Mouse (Mus musculus) brain, adult 2 months (tissue): Measurements from ENCODE around the gene Ushbp1.
"Not testable (repeated sequence)": the region's sequence is repeated elsewhere in the genome, so short reads cannot be mapped to it uniquely, and the experiment has no call there.

Experiments
- DNase-seq: peaks from one replicate; pipeline ENCODE4 v3.0.0; 2011; ENCODE audit warnings: low read depth, low spot score

The Ushbp1 gene

DNA sequence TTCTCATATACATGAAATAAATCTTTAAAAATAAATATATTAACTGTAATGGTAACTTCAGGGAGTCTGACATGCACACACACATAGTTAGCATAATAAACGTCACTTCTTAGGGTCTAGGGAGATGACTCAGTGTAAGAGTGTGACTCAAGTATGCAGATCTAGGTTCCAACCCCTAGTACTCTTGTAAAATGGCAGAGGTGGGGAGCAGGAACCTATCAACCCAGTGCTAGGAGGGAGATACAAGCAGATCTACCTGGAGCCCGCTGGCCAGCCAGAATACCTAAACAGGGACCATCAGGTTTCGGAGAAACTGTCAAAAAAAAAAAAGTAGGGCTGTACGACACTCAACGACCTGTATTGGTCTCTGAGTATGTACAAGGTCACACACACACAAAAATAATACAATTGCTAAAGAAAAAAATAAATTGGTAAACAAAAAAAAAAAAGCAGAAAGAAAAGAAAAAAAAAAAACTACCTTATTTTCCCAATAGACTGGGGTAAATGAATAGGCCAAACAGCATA, 24.8 kb downstream of the Ushbp1 start:
- DNase-seq: peak; percentile 42

DNA sequence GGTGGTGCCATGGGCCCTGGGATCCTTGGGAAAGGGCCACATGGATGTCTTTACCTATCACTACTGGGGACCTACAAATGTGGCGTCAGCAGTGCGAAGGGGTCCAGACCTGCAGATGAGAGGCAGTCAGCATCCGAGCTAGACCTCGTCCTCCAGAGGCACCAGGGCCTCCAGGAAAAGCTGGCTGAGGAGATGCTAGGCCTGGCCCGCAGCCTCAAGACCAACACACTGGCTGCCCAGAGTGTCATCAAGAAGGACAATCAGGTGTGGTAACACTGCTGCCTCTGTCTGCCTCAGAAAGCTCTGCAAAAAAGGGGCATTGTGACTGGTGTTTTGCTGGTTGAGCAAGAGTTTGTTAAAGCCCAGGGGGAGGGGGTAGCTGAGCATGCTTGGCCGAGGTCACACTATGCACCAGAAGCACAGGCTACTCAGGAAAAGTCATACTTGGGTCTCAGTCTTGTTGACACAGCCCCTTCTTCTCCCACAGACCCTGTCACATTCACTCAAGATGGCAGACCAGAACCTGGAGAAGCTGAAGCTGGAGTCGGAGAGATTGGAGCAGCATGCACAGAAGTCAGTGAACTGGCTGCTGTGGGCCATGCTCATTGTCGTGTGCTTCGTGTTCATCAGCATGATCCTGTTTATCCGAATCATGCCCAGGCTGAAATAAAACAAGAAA, 26.4 kb downstream of the Ushbp1 start:
- DNase-seq: no peak

DNA sequence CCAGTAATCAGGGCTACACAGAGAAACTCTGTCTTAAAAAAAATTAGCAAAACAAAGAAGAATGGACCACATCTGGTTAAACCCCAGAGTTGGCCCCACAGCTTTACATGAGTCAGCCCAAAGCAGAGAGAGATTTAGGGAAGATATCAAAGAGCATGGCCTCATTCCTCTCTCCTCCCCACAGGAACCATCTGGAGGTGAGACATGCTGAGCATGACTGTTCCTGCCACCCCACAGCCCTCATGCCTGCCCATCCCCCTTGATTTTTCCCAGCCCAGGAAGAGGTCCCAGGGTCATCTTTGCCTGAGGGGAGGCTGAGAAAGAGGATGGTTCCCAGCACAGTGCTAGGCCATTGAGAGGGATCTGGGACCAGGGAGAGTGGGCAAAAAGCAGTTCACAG, 27.2 kb downstream of the Ushbp1 start:
- DNase-seq: no peak

DNA sequence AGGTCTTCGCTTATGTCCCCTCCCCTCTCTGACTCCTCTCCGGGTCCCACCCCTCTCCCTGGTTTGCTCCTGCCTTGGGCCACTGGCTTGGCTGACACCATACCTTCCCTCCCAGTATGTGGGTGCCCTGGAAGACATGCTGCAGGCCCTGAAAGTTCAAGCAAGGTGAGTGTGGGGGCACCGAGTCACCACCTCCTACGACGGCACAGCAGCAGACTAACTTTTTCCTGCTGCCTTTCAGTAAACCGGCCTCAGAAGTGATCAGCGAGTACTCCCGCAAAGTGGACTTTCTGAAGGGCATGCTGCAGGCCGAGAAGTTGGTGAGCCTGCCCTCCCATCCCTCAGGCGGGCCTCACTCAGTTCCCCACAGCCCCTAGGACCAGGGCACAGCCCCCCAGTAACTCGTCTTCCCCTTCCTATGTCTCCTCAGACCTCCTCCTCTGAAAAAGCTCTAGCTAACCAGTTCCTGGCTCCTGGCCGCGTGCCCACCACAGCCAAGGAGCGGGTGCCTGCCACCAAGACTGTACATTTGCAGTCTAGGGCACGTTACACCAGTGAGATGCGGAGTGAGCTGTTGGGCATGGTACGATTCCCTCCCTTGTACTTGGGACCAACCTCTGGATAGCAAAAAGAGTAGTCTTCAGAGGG, 27.9 kb downstream of the Ushbp1 start:
- DNase-seq: no peak

DNA sequence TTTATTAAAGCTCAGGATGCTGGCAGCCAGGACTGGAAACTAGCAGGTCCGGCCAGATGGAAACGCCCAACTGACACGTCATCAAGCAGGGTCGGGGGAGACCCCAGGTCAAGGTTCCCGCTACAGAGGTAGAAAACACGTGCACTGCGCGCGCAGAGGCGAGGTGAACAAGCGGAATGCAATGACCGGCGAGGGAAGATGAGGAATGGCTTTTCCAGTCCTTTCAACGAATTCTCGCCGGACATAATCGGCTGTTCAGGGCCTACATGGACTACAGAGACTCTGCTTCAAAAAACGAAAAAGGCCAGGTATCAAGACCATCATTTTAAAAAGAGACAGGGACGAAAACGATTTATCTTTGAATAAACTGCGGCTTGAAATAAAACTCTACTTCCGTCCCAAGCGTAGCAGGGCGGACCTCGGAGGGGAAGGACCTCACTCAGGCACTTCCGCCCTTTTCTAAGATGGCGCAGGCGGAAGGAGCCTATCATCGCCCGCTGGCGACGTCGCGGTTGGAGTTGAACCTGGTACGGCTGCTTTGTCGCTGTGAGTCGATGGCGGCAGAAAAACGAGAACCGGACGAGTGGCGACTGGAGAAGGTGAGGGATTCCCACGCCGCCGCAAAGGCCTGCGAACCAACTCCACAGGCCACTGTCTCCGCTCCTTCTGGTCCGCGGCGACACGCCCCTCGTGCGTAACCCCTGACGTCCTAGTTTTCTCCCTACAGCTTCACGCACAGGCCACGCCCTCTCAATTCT, 28.7 kb downstream of the Ushbp1 start, which contains the start of gene Use1:
Gene Use1 (plus strand): TSS at position 78 of the 758 bp plus-strand sequence.
- DNase-seq: peak; percentile 98

DNA sequence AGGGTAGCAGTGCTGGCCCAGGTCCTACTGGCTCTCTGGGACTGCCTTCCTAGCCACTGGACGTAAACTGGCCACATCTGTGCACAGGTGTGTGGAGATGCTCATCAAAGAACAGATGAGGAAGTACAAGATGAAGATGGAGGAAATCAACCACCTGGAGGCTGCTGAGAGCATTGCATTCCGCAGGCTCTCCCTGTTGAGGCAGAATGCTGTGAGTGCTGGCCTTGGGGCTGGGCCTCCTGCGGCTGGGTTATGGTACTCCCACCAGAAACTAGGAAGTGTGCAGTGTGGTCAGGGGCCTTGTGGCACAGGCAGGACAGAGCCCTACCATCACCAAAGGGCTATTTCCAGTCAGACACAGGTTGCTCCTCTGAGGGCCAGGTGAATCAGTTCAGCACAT, 37.6 kb downstream of the Ushbp1 start:
- DNase-seq: no peak

DNA sequence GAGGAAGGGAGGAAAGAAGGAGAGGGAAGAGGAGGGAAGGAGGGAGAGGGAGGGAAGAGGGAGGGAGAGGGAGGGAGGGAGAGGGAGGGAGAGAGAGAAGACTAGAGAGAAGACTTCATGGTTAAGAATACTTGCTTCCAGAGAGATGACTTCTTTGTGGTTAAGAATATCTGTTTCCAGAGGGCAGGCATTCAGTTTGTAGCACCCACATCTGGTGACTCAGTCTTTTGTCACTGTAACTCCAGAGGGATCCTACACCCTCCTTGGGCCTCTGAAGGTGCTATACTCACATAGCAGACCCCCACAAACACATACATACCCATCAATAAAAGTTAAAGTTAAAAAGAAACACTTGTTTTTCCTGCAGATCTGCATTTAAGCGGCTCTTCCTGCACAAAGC, 44.1 kb downstream of the Ushbp1 start:
- DNase-seq: peak; percentile 26

DNA sequence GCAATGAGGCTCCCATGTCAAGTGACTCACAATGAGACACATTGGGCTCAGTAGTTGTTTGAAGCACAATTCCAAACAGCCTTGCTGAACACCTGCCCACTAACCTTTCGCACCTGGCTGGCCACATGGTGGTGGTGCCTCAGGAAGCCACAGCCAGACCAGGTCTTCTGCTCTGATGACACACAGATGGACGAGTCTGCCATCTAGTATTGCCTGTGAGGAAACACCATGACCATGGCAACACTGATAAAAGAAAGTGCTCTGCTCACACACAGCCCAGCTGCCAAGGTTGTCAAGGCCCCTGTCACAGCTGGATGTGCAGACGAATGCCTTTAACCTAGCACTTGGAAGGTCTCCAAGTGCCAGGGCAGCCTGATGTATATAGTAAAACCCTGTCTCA, 44.5 kb downstream of the Ushbp1 start:
- DNase-seq: no peak

DNA sequence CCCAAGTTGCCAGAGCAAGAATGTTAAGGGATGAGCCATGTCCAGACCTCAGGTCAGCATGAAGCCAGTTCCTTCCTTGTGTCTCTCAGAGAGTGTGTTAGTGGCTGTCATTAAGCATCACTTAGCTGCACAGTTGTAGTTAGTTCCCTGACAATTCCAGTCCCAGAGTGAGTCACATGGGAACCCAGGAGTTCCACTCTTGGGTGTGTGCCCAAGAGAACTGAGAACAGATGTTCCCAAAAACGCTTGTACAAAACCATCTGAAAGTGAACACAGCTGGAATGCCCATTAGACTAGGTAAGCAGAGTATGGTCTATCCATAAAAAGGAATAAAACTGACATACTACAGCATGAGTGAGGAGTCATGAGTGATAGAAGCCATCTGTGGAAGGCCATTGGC, 49.0 kb downstream of the Ushbp1 start:
- DNase-seq: no peak

DNA sequence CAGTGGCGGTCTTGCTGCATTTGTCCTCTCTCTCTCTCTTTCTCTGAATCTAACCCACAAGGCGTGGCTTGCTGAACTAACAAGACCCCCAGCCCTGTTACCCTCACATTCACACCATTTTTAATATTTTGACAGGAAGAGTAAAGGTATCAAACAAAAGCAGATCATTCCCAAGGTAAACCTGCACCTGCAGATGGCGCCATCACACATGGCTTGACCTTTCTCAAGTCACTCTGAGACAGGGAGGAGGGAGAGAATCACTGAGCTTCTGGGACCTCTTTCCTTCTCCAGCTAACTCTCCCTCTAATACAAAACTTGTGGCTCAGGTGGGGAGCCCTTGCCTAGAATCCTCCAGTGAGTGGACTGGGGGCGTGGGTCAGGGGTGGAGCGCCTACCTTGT, 55.0 kb downstream of the Ushbp1 start:
- peak; percentile 51 for DNase-seq

DNA sequence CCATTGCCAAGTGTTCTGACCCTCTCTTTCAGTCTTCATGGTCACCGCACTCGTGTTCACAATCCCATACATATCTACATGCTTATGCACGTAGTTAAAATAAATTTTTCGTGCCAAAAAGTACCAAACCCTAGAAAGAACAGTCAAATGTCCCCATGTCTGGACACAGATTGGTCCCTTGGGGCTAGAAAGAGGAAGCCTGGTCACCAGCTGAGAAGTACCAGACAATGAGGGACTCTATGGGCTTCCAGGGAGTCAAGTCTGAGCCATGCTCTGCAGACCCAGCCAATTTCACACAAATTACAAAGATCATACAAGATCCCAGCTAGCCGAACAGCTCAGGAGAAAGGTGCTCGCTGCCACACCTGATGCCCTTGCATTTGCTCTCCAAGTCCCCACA, 57.8 kb downstream of the Ushbp1 start:
- DNase-seq: not testable (repeated sequence)
